Mouse (Mus musculus): ENCODE measurements at regions not wholly inside any gene's neighbourhood (a gene's known extent, or its start where the extent isn't known, plus 50 kb on each side); places are given as distances from the start of the nearest gene placed in this dataset.
"Not testable (repeated sequence)": the region's sequence is repeated elsewhere in the genome, so short reads cannot be mapped to it uniquely, and the experiment has no call there.

DNA sequence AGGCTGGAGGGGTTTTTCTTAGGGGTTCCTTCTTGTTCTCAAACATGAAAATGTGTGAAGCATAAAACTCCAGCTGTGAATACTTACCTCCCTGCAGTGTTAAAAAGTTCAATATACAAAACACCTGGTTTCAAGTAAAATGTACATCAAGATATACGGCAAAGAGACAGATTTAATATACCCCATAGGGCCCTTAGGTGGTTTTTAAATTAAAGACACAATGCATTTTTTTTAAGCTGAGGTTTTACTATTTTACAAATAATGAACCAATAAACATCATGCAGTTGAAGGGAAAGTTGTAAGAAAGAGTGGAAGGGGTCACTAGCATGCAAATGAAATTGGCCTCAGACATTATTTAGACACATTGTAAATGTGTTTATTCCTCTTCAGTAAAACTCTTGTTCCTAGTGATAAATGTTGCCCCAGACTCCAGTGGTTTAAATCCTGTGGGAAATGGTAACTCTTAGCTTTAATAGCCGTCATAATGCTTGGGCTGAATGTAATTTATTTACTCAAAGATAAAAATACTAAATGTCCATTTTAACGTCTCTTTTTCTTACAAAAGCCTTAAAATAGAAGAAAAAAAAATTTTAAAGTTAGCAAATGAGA is 1337.9 kb downstream of the Efnb2 start:
- Histone ChIP-seq H3K9me3 (ENCODE audit: control insufficient read depth, low read length) (no peaks in the 10 kb centered on the region), H3K27ac (ENCODE audit: low read length) (no peak overlapping the region), H3K4me3 (ENCODE audit: low read length) (no peak overlapping the region), H3K9ac (ENCODE audit: low read depth, low read length) (no peak overlapping the region), H3K4me1 (ENCODE audit: control insufficient read depth, insufficient read depth, low read length) (no peaks in the 10 kb centered on the region), H3K36me3 (ENCODE audit: control insufficient read depth, insufficient read depth, low read length) (no peaks in the 10 kb centered on the region), H3K4me2 (ENCODE audit: low read depth, low read length) (no peak overlapping the region), H3K27me3 (replicated peaks; ENCODE audit: control insufficient read depth, insufficient read depth, low read length) (no peaks in the 10 kb centered on the region)
- ATAC-seq = no peak
- WGBS = 37% methylated on average over 3 of the region's 3 CpGs

DNA sequence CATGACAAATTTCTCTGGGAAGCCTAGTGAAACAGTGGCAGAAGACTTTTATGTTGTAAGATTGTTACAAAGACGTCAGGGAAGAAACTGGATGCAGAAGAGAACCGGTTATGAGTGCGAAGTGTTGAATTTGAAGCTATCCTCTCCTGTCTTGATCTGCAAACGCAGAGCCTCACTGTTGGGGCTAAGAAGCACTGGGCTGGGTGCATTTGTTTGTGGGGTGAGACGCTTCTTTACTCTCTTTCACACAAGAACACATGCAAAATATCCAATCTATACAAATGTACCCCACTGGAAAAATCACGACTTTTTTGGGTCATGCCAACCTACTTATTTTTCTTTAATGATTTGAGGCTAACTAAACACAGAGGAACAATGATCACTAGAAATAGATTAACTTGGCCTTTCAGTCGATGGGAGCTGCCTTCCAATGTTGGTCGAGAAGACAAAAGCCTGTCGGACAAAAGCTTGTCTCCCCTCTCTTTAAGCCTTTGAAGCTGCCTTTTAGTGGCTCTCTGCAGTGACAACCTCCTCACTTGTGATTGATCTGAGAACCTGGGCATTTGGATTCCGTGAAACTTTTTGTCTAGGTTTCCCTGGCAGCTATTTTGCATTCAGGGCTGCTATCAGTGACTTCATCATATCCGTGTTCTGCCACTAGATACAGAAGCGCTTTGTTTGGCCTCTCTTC is 1338.5 kb downstream of the Efnb2 start:
- ATAC-seq = no peak
- WGBS = 59% methylated on average over 12 of the region's 12 CpGs

DNA sequence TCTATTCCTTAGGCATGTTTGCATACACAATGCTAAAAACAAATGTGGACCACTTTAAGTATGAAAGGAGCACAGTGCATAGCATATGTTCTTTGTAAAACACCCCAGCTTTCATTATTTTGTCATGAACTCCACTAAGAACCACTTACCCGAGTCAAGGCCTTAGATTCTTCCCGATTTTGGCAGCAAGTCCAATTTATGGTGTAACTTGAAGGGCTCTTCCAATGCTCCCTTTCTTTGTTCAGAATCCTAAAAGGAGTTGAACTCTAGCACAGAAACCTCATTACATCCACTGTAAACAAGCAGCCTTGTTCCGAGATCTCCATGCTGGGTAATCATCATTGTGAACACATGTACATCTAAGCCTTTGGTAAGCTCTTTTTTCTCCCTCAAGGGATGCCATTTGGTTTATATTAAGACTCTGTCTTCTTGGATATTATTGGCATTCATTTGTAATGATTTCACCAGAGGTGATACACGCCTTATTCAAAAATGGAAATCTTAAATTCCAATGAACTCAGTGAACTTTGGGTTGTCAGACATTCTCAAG is 1344.2 kb downstream of the Efnb2 start:
- no peak overlapping the region for H3K4me3 ChIP-seq (ENCODE audit: low read length)
- ATAC-seq = no peak; the same call in 1 of the 2 replicates
- H3K9ac ChIP-seq (ENCODE audit: low read depth, low read length) = no peak overlapping the region
- no peaks in the 10 kb centered on the region for H3K9me3 ChIP-seq (ENCODE audit: control insufficient read depth, low read length)
- no peak overlapping the region for H3K4me2 ChIP-seq (ENCODE audit: low read depth, low read length)
- WGBS = 72% methylated on average over 4 of the region's 4 CpGs
- H3K36me3 ChIP-seq (ENCODE audit: control insufficient read depth, insufficient read depth, low read length) = no peaks in the 10 kb centered on the region
- H3K4me1 ChIP-seq (ENCODE audit: control insufficient read depth, insufficient read depth, low read length) = no peaks in the 10 kb centered on the region
- no peaks in the 10 kb centered on the region for H3K27me3 ChIP-seq (replicated peaks; ENCODE audit: control insufficient read depth, insufficient read depth, low read length)
- H3K27ac ChIP-seq (ENCODE audit: low read length) = no peak overlapping the region

More for the DNA sequence above, 1338.5 kb downstream of the Efnb2 start:
- H3K4me3 ChIP-seq (ENCODE audit: low read length) = no peak overlapping the region
- no peaks in the 10 kb centered on the region for H3K9me3 ChIP-seq (ENCODE audit: control insufficient read depth, low read length)
- H3K9ac ChIP-seq (ENCODE audit: low read depth, low read length) = no peak overlapping the region
- no peaks in the 10 kb centered on the region for H3K27me3 ChIP-seq (replicated peaks; ENCODE audit: control insufficient read depth, insufficient read depth, low read length)
- no peaks in the 10 kb centered on the region for H3K4me1 ChIP-seq (ENCODE audit: control insufficient read depth, insufficient read depth, low read length)
- no peaks in the 10 kb centered on the region for H3K36me3 ChIP-seq (ENCODE audit: control insufficient read depth, insufficient read depth, low read length)
- H3K4me2 ChIP-seq (ENCODE audit: low read depth, low read length) = no peak overlapping the region
- H3K27ac ChIP-seq (ENCODE audit: low read length) = no peak overlapping the region

- 90% methylated on average over 2 of the region's 2 CpGs for WGBS
- no peak for ATAC-seq
- H3K27me3 ChIP-seq (replicated peaks; ENCODE audit: control insufficient read depth, insufficient read depth, low read length) = no peaks in the 10 kb centered on the region
- H3K27ac ChIP-seq (ENCODE audit: low read length) = no peak overlapping the region
- H3K9me3 ChIP-seq (ENCODE audit: control insufficient read depth, low read length) = no peaks in the 10 kb centered on the region
- H3K36me3 ChIP-seq (ENCODE audit: control insufficient read depth, insufficient read depth, low read length) = no peaks in the 10 kb centered on the region
- H3K4me3 ChIP-seq (ENCODE audit: low read length) = no peak overlapping the region
- H3K4me2 ChIP-seq (ENCODE audit: low read depth, low read length) = no peak overlapping the region
- H3K4me1 ChIP-seq (ENCODE audit: control insufficient read depth, insufficient read depth, low read length) = no peaks in the 10 kb centered on the region
- H3K9ac ChIP-seq (ENCODE audit: low read depth, low read length) = no peak overlapping the region
Measured at GRCm38 (mm10) chr8:7309239-7309638, 1351.8 kb downstream of the Efnb2 start.

DNA sequence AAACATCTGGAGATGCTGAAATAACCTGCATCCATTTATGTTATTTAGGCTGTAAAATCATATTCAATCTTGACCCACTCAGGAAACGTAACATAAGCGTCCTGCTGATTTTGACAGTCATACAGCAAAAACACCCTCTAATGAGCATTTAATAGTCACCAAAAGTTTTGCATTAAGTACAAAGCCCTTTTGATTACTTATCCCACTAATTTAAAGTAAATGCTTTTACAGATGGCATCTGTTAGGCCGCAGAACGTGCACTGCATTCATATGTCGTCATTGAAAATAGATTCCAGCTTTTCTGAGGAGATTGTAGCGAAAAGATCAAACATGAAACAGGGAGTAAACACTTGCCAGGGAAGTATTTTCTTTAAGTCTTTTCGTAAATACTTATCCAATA is 1371.7 kb downstream of the Efnb2 start:
- no peak overlapping the region for H3K4me2 ChIP-seq (ENCODE audit: low read depth, low read length)
- H3K27me3 ChIP-seq (replicated peaks; ENCODE audit: control insufficient read depth, insufficient read depth, low read length) = no peaks in the 10 kb centered on the region
- no peaks in the 10 kb centered on the region for H3K9me3 ChIP-seq (ENCODE audit: control insufficient read depth, low read length)
- no peak overlapping the region for H3K27ac ChIP-seq (ENCODE audit: low read length)
- no peak overlapping the region for H3K4me3 ChIP-seq (ENCODE audit: low read length)
- no peaks in the 10 kb centered on the region for H3K36me3 ChIP-seq (ENCODE audit: control insufficient read depth, insufficient read depth, low read length)
- no peaks in the 10 kb centered on the region for H3K4me1 ChIP-seq (ENCODE audit: control insufficient read depth, insufficient read depth, low read length)
- 75% methylated on average over 7 of the region's 7 CpGs for WGBS
- H3K9ac ChIP-seq (ENCODE audit: low read depth, low read length) = no peak overlapping the region
- ATAC-seq = no peak

DNA sequence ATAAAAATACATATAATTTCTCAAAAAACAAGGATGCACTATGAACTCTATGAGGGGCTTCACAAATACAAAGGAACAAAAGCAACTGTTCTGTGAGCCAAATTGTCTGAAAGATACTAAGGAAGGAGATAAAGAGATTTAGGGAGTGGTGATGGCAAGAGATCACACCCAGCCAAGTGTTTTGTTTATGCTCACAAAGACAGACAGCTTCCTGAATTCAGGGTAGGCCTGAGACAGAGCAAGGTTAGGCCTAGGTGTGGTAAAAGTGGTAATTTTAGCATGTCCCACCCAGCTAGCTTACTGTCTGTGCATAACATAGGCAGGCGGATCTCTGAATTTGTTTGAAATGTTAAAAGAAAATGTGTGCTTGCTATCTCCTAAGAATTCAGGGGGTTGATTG is 1374.5 kb downstream of the Efnb2 start:
- 81% methylated on average over 1 of the region's 1 CpGs for WGBS
- no peaks in the 10 kb centered on the region for H3K4me1 ChIP-seq (ENCODE audit: control insufficient read depth, insufficient read depth, low read length)
- H3K4me2 ChIP-seq (ENCODE audit: low read depth, low read length) = no peak overlapping the region
- no peak overlapping the region for H3K4me3 ChIP-seq (ENCODE audit: low read length)
- no peaks in the 10 kb centered on the region for H3K9me3 ChIP-seq (ENCODE audit: control insufficient read depth, low read length)
- H3K27ac ChIP-seq (ENCODE audit: low read length) = no peak overlapping the region
- ATAC-seq = no peak
- no peaks in the 10 kb centered on the region for H3K36me3 ChIP-seq (ENCODE audit: control insufficient read depth, insufficient read depth, low read length)
- no peaks in the 10 kb centered on the region for H3K27me3 ChIP-seq (replicated peaks; ENCODE audit: control insufficient read depth, insufficient read depth, low read length)
- no peak overlapping the region for H3K9ac ChIP-seq (ENCODE audit: low read depth, low read length)

DNA sequence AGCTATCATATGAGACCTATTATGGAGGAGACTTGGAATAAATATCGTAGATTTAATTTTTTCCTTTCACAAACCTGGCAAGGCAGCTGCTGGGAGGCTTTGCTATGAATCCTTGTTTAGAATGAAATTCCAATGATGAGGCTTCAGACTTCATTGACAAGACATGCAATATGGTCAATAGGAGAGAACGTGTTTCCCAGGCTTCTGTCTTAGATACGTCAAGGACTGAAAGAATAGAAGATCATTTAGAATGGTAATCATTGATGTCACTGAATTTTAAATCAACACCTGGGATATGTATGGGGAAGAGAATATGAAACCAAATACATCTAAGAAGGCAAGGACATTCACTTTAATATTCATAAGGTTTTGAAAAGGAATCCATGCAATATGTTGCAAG is 1393.6 kb downstream of the Efnb2 start:
- Histone ChIP-seq H3K36me3 (ENCODE audit: control insufficient read depth, insufficient read depth, low read length) (no peaks in the 10 kb centered on the region), H3K4me3 (ENCODE audit: low read length) (no peak overlapping the region), H3K27ac (ENCODE audit: low read length) (no peak overlapping the region), H3K27me3 (replicated peaks; ENCODE audit: control insufficient read depth, insufficient read depth, low read length) (no peaks in the 10 kb centered on the region), H3K4me2 (ENCODE audit: low read depth, low read length) (no peak overlapping the region), H3K9ac (ENCODE audit: low read depth, low read length) (no peak overlapping the region), H3K9me3 (ENCODE audit: control insufficient read depth, low read length) (no peaks in the 10 kb centered on the region), H3K4me1 (ENCODE audit: control insufficient read depth, insufficient read depth, low read length) (no peaks in the 10 kb centered on the region)
- no peak for ATAC-seq
- WGBS = 88% methylated on average over 3 of the region's 3 CpGs

GRCm38 (mm10) chr8:7254336-7254735 is 1406.7 kb downstream of the Efnb2 start:
- H3K4me2 ChIP-seq (ENCODE audit: low read depth, low read length); H3K4me1 ChIP-seq (ENCODE audit: control insufficient read depth, insufficient read depth, low read length); H3K27me3 ChIP-seq (replicated peaks; ENCODE audit: control insufficient read depth, insufficient read depth, low read length); H3K9me3 ChIP-seq (ENCODE audit: control insufficient read depth, low read length); H3K27ac ChIP-seq (ENCODE audit: low read length); H3K9ac ChIP-seq (ENCODE audit: low read depth, low read length); H3K4me3 ChIP-seq (ENCODE audit: low read length); H3K36me3 ChIP-seq (ENCODE audit: control insufficient read depth, insufficient read depth, low read length); ATAC-seq: not testable (repeated sequence)
- WGBS = 89% methylated on average over 9 of the region's 9 CpGs

- Histone ChIP-seq H3K27me3 (replicated peaks; ENCODE audit: control insufficient read depth, insufficient read depth, low read length) (no peaks in the 10 kb centered on the region), H3K4me1 (ENCODE audit: control insufficient read depth, insufficient read depth, low read length) (no peaks in the 10 kb centered on the region), H3K4me2 (ENCODE audit: low read depth, low read length) (no peak overlapping the region), H3K9me3 (ENCODE audit: control insufficient read depth, low read length) (no peaks in the 10 kb centered on the region), H3K27ac (ENCODE audit: low read length) (no peak overlapping the region), H3K9ac (ENCODE audit: low read depth, low read length) (no peak overlapping the region), H3K4me3 (ENCODE audit: low read length) (no peak overlapping the region), H3K36me3 (ENCODE audit: control insufficient read depth, insufficient read depth, low read length) (no peaks in the 10 kb centered on the region)
- 100% methylated on average over 1 of the region's 1 CpGs for WGBS
- no peak for ATAC-seq
Measured at GRCm38 (mm10) chr8:7240321-7240720, 1420.7 kb downstream of the Efnb2 start.

Data from intestine, embryonic 16.5 days (tissue).